Mouse (Mus musculus): ENCODE measurements around the gene Carmil1.
A peak's percentile ranks its signal among the peaks of the same experiment; 100 is the strongest.
"Not testable (repeated sequence)": the region's sequence is repeated elsewhere in the genome, so short reads cannot be mapped to it uniquely, and the experiment has no call there.

The Carmil1 gene

GRCm38 (mm10) chr13:24146541-24146940, 134.1 kb downstream of the Carmil1 start:
- DNase-seq, result no peak

GRCm38 (mm10) chr13:24144858-24145257, 135.7 kb downstream of the Carmil1 start:
- no peak for DNase-seq

- DNase-seq, result peak; percentile 70
Observed at GRCm38 (mm10) chr13:24144141-24144540, 136.5 kb downstream of the Carmil1 start.

GRCm38 (mm10) chr13:24136836-24137235, 143.8 kb downstream of the Carmil1 start:
- no peak for DNase-seq

- no peak for DNase-seq
Observed at GRCm38 (mm10) chr13:24135282-24136230, 145.0 kb downstream of the Carmil1 start.

- DNase-seq, result no peak
Observed at GRCm38 (mm10) chr13:24132866-24133265, 147.7 kb downstream of the Carmil1 start.

GRCm38 (mm10) chr13:24131319-24131718, 149.3 kb downstream of the Carmil1 start:
- DNase-seq, result no peak

- no peak for DNase-seq
Observed at GRCm38 (mm10) chr13:24130741-24131140, 149.9 kb downstream of the Carmil1 start.

DNA sequence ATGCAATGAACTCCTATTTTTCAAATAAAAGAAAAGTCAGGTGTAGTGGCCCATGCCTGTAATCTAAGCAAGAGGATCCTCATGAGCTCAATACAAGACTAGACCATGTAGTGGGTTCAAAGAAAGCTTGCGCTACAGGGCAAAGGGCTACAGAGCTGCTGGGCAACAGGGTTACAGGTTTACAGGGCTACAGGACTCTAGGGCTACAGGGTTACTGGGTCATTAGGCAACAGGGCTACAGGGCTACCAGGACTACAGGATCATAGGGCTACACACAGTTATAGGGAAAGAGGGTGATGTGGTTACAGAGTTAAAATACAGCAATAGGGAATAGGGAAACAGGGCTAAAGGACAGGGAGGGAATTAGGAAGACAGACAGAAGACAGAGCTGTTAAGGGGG, 151.9 kb downstream of the Carmil1 start:
- no peak for DNase-seq

DNA sequence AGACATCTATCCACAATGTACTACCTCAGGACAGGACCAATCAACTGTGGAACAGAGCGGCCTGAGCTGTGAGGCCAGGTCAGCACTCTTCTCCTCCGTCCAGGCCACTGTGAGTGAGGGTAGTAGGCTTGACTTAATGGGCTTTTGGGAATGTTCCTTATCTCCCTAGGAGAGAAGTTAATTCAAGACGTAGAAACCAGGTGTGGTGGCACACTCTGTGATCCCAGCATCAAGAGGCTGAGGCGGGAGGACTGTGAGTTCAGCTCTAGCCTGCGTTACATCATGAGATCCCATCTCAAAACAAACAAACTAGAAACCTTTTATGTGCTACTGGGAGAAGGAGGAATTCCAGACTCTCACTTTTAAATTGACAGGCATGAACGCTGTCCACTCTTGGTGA, 154.7 kb downstream of the Carmil1 start:
- no peak for DNase-seq

DNA sequence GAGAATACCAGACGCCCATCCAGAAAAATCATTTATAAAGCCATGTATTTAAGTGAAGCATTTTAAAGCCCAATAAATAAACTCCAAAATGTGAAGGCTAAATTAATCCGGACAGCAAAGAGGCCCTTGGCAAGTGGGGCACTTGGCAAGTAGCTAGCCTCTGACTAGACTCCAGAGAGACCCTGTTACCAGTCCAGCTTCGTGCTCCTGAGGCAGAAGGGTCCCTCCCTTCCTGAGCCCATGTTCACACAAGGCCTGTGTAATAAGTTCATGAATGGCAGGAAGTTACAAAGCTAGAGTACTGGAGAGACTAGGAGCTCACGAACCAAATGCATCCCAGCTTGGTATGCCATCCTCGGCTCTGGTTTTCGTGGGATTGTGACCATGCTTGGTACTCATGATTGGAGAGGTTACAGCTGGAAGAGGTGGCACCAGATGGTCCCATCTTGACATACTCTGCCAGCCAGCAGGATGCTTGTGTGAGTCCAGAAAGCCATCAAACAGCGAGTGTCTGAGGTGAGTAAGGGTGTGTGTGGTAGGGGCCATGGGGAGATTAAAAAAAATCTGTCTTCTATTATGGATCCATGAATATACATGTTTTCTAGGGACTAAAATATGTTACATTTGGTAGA, 163.3 kb downstream of the Carmil1 start:
- DNase-seq, result no peak

DNA sequence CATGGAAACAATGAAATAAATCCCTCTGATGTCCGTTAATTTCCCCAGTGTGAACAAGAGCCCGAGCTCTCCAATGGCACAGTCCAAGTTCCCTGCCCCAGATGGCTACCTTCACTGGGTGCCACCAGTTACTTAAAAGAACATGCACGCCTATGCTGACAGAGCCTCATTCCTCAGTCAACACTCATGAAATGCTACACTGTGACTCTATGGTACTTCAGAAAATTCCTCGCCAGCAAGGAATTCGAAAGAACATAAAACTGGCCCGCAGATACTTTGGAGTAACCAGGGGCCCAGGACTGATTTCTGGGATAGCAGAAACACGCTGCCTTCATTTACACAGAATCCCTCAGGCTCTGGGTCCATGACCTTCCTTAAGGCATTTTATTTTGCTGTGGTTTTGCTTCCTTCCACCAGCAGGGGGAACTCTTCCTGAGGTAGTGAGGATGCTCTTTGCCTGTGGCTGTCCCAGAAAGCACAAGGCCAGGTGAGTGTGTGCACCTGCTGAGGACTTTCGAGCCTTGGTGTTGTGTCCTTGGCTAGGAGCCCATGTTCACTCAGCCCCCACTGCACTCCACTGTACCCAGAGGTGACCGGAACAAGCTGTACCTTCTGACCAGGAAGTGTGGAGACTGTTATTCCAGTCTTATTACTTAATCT, 167.8 kb downstream of the Carmil1 start:
- peak; percentile 70 for DNase-seq

GRCm38 (mm10) chr13:24110329-24110728, 170.3 kb downstream of the Carmil1 start:
- no peak for DNase-seq

DNA sequence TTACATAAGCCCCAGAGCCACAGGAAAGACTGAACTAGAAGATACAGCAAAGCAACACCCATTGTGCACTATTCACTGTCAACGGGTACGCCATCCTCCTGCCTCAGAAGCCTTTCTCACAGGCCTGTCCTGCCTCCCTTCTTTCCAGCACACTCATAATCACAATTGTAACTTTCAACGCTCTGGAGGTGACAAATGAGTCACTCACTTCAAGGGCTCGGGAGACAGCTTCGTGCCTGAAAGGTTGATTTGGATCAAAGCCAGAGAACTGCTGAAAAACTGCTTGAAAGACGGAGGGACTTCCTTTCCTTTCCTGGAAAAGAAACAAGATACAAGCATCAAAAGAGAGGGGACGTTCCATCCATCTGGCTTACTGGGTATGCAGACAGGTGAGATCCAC, 172.3 kb downstream of the Carmil1 start:
- DNase-seq, result no peak

GRCm38 (mm10) chr13:24107058-24107457, 173.5 kb downstream of the Carmil1 start:
- no peak for DNase-seq

GRCm38 (mm10) chr13:24105838-24106237, 174.8 kb downstream of the Carmil1 start:
- DNase-seq, result no peak

- no peak for DNase-seq
Observed at GRCm38 (mm10) chr13:24105340-24105669, 175.3 kb downstream of the Carmil1 start.

DNA sequence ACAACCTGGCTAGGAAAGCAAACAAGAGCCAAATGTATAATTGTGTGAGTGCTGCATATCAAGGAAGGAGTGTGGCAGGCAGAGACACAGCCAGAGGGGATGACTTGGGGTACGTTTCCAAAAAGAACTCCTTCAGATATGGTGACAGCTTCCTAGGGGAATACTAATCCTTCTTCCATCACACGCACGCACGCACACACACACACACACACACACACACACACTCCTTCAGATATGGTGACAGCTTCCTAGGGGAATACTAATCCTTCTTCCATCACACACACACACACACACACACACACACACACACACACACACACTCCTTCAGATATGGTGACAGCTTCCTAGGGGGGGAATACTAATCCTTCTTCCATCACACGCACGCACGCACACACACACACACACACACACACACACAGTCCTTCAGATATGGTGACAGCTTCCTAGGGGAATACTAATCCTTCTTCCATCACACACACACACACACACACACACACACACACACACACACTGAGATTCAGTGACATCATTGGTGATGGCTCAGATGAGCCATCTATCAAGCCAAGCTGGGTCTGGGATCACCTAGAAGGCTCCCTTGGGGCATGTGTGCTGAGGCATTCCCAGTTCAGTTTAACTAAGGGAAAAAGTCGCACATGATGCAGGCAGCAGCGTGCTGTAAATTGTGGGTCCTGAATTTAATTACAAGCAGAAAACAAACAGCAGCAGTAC, 175.8 kb downstream of the Carmil1 start:
- not testable (repeated sequence) for DNase-seq

GRCm38 (mm10) chr13:24104016-24104415, 176.6 kb downstream of the Carmil1 start:
- DNase-seq, result no peak

DNA sequence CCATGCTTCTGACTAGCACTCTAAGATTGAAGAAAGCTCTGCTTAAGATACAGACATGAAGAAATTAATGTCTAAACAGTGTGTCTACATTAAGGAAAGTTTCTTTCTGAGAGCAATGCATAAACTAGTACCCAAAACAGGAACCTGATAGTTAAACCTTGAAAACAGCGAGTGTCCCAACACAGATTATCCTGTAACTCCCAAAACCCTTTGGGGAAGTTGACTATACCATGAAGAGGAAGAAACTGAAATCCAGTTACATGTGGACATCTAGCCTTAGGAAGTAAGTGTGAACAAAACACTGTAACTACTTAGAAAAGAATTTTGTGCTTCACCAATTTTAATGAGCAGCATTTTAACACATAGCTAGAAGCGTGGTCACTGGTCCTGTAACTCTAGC, 177.4 kb downstream of the Carmil1 start:
- no peak for DNase-seq

DNA sequence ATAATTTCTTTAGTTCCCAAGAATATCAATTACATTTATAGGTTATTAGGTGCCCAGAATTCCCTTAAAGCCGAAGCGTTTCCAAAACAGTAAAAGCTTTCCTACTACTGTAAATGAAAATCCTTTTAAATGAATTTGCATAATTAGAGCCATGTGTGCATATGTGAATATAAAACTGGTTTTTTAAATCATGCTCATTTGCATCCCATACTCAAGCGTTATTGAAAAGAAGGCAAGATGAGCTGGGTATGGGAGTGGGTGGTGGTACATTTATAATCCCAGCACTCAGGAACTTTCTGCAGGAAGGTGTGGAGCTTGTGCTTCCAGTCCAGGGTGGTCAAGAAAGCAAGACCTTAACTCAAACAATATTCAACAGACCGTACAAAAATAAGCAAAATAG, 178.3 kb downstream of the Carmil1 start:
- no peak for DNase-seq

DNA sequence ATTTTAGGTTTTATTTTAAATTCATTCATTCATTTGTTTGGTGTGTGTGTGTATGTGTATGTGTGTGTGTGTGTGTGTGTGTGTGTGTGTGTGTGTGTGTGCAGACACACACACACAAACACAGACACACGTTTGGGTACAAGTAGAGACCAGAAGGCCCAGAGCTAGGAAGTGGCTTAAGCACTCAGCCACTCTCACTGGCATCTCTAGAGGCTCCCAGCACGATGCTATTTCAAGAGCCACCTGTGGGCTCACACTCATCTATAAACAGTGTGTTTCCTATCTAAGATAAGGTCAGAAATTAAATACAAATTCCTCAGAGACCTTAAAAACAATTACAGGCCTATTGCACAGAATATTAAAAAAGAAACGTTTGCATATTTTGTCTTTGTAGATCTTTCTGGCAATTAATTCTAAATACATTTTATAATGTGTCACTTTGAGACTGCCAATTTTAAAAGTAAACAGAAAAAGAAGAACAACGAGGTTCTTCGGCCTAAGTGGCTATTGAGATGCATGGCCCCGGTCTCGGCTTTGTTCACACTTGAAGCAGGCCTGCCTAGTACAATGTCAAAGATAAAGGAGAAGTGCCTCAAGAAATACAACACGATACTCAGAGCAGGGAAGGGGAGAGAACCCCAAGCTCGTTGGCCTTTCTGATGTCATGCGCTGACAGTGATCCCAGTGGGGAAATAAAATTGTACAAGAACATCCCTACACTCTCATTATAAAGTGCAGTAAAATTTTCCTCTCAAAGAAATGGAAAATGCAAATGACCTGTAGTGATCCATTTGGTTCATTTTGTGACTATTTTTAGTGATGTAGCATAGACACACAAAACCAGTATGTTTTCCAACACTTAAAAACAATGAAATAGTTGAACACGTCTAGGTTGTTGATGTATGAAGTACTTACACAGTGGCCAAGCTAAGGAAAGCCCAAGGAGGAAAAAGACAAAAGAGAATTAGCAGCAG, 179.2 kb downstream of the Carmil1 start:
- DNase-seq, result no peak

Measured in lung, postnatal 14 days (tissue).